Mouse (Mus musculus): Measurements from ENCODE around the gene Doc2b.

Gene Doc2b

DNA sequence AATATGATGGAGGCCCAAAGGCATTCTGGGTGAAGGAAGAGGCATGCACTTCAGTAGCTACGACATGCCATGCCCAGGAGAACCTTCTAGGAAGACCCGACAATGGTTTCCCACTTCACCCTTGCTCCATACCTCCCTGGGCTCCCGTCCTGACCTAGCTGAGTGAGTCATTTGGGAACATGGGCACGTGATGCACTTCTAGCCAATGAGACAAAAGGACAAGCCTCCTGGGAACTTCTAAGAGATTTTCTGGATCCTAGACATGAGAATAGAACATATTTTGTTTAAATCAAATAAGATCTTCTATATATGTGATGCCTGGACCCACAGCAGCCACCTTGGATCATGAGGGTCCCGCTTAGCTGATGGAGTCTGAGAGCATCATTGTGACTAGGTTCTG, 3.3 kb downstream of the Doc2b start:
- DNase-seq, result no peak

DNA sequence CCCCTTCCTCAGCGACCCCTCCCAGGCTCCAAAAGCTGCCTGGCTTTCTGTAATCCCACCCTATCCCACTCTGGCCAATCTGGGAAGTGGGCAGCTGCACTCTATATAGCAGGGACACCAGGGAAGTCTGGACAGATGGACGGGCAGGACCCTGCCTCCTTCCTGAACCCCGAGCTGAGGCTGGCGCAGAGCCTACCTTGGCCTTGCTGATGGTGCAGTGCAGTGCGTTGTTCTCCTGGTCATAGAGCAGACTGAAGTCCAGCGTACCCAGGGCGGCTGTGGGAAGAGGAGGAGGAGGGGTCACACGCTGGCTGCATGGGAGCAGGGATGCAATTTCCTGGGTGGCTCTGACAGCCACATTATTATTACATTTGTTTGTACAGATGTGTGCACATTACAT, 10.0 kb downstream of the Doc2b start:
- DNase-seq, result peak; percentile 49 to 73

DNA sequence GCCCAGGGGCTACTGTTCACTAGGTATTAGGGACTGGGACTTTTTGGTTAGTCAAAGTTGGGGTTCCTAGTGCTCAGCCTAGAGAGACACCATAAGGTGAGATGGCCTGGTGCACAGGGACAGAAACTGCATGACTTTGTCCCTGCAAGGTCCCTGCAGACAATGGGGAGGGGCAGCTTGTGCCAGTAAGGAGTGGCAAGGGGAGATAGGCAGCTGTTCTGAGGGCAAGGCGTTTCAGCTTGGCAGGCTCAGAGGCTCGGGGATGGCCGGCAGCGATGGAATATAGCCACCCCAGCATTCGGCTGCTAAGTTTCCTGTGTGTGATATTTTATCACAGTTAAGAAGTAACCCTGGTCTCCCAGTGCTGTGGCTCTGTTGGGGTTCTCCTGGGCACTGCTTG, 12.1 kb downstream of the Doc2b start:
- no peak for DNase-seq

DNA sequence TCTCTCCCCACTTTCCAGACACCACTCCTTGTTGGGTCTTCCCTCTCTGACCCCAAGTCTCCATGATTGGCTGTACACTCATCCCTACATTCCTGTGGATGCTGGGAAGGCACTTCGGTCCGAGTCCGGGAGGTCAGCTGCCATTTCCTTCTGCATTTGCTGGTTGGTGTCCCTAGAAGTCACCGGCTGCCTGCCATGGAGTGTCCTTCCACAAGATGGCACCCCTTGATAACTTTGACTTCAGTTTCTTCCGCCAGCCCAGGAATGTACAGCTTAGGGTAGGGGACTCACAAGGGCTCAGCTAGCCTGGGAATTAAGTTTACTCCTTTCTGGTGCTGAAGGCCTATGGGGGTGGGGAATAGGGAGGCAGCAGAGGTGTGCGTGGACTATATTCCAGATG, 13.9 kb downstream of the Doc2b start:
- peak; percentile 83 to 85 for DNase-seq

DNA sequence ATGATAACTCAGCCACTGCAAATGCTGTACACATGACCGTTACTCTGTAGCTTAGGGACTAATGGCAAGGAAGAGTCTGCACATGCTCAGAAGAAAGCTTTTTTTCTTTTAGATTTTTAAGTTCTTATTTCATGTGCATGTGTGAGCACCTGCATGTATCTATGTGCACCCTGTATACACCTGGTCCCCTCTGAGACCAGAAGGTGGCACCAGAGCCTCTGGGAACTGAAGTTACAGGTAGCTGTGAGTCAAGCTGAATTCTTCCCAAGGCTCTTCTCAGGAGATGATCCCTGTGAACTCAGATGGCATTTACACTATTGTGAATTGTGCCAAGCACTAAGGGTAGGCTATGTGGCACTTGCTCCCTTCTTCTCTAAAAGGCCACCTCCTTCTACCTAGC, 19.9 kb downstream of the Doc2b start:
- DNase-seq, result no peak

DNA sequence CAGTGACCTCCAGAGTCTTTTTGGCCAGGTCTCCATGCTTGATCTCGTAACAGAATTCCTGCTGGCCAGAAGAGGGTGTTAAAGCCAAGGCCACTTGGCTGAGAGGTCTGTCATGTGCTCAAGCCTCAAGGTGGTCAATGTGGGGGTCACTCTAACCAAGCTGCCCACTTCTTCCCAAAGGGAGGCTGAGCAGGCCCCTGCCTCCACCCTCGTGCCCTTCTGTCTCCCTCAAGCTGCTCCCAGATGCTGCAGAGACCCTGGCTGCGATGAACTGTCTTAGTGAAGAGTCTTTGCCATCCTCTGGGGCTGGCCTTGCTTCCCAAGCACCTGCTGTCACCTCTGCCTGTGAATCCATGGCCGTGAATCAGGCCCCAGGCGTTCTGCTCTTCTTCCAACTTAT, 23.3 kb downstream of the Doc2b start:
- DNase-seq, result no peak

DNA sequence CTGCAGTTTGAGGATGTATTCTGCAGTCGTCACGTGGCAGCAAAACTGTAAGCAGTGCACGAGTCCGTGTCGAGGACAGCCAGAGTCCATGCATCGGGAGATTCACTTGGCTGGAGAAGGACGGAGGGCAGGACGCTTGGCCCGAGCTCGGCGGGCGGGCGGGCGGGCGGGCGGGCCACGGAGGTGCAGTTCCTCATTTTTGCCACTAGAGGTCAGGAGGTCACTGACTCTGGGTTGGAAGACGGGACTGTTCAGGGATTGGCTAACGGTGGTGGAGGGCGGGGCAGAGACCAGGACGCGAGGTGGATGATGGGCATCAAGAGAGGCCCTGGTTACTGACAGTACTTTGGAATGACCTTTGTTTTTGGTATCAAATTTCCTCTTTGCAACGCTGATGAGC, 26.6 kb downstream of the Doc2b start:
- peak; percentile 92 to 95 for DNase-seq

DNA sequence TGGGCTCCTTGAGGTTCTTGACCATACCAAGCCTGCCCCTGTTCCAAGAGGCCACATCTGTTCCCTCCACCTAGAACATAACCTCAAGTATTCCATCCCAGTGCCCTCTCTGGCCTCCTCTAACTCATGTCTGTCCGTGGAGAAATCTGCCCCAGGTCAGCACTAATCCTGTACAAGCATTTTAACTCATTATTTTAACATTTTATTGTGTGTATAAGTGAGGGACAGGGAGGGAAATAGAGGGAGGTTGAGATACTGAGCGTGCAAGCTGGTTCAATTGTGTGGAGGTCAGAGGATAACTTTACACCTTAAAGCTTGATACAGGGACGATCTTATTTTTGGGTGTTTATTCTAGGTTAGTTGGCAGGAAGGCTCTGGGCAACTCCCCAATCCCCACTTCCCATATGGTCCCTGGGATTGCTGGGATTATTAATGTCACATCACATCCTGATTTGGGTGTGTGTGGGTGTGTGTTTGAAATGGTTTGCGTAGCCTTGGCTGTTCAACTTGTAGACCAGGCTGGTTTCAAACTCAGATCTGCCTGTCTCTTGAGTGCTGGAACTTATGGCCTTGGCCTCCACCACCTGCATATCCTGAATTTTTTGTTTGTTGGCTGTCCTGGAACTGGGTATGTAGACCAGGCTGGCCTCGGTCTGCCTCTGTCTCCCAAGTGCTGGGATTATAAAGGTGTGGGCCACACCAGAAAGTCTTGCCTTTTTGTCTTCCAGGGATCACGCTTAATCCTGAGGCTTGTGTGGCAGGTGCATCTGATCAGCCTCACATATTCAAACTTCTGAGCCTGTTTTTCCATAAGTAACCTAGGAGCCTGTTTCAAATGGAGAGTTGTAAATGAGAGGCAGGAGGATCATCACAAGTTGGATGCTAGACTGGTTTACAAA, 27.5 kb downstream of the Doc2b start:
- DNase-seq, result no peak

DNA sequence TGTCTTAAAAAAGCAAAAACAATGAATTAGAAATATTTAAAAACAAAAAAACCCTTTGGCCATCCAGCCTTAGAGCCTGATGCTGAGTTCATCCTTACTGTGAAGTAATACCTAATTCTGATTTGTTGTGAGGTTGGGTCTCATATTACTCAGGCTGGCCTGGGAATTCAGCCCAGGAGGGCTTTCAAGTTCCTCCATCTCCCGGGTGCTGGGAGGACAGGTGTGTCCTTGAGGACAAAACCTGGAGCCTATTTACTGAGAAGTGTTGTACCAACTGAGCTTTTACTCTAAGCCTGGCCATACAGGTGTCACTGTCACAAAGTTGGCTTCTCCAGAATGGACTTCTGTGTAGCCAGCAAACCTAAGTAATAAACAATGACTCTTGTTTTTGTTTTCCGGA, 28.8 kb downstream of the Doc2b start:
- DNase-seq, result no peak

DNA sequence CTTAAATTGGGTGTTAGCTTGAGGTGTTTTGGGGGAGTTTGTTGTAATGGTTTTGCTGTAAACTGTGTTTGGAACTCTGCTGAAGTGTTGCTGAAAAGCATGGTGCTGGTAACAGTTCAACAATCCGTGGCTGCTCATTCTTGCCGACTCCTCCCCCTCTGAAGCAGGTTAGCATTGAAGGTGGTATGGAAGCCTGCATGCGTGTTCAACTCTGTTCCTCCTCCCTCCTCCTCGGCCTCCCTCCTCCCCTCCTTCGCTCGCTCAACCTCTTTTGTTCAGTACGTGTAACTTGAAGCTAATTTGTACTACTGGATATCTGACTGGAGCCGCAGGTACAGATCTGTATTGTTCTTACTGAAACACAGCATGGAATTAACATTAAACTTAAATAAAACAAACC, 30.7 kb downstream of the Doc2b start:
- no peak for DNase-seq

DNA sequence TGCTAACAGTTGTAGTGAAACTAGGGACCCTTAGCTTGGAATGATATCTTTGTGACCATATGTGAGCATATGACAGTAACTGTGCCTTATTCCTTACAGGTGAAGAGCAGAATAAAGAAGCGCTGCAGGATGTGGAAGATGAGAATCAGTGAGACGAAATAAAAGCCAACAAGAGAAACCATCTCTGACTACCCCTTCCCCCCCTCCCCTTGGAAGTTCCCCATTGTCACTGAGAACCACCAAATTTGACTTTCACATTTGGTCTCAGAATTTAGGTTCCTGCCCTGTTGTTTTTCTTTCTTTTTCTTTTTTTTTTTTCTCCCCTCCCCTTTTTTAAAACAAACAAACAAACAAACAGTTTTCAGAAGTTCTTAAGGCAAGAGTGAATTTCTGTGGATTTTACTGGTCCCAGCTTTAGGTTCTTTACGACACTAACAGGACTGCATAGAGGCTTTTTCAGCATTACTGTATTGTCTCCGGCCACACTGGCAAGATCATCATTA, 31.3 kb downstream of the Doc2b start:
- no peak for DNase-seq

DNA sequence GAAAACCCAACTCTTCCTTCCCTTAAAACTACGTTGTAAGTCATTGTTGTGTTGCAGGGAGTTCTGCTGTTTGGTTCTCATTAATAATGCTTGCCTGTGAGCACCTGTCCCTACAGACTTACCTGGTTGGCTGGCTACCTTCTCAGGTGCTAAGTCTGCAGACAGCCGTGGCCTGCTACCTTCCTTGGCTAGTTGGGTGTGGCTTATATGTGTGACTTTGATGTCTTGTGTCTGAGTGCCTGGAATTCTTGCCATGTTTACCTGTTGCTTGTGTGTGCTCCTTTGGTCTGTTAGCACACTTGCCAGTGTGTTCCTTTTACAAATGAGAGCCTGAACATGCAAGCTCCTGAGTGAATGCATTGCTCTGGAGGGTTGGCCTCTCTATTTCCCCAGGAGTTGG, 33.1 kb downstream of the Doc2b start:
- DNase-seq, result no peak

DNA sequence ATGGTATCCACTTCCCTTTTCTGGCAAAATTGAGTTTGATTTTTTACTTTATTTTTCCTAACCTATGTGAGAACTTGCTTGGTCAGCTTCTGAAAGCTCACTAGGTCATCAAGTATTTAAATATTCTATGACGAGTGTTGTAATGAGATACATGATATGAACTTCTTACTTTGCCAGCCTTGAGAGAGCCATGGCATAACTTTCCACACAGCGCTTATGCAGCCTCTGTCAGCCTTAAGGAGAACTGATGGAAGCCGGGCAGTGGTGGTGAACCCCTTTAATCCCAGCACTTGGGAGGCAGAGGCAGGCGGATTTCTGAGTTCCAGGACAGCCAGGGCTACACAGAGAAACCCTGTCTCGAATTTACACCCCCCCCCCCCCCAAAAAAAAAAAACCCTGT, 35.1 kb downstream of the Doc2b start:
- no peak for DNase-seq

DNA sequence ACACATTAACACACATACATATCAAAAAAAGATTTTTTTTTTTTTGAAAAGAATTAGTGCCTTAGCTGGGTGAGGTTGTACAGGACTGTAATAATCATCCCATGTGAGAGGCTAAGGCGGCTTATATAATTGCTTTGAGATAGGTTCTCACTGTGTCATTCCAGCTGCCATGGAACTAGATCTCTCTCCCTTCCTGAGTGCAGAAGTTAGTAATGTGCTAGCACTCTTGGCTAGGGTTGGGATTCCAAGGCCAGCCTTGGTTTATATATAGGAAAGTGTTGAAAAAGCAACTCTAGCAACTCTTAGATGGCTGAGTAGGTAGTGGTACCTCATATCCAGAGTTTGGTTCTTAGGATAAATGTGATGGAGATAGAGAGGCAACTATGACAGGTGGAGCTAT, 37.3 kb downstream of the Doc2b start:
- no peak for DNase-seq

DNA sequence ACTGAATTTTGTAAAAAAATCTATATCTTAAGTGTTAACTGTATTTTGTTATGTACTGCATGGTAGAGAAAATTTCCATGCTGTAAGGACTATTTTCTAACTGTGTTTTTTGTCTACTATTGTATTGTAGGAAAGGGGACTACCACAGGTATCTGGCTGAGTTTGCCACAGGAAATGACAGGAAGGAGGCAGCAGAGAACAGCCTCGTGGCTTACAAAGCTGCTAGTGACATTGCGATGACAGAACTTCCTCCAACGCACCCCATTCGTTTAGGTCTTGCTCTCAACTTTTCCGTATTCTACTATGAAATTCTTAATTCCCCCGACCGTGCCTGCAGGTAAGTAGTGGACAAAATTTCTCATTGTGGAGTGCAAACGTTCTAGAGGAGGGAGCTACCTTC, 39.2 kb downstream of the Doc2b start:
- DNase-seq, result no peak

DNA sequence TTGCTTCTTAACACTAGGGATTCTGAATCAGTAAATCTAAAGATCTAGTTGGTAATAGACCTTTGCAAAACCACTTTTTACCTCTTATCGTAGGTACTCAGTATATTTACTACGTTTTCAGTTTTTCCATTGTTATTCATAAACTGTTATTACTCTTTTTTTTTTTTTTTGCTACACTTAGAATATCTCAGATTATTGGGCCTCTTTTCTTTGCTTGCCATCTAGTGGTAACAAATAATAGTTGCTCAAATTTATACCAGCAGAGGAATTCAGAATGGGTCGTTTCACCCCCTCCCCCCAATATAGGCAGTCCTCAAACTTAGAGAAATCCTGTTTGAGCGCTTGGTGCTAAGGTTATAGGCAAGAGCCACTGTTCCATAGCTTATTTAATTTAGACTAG, 44.8 kb downstream of the Doc2b start:
- DNase-seq, result no peak

DNA sequence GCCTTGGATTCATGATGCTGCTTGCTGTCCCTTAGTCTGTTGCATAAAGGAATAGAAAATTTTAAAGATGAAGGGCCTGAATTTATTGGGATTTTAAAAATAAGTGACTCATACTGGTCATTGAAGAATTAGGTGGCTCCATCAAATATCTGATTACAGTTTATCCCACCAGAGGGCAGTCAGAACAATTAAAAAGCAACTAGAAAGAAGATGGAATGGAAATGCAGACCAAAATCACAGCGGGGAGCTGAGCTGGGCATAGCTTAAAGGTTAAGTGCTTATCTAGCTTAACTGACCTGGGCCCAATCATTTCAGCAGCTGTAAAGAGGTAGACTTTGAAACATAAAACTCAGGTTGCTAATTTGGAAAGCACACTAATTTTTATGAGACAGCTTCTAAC, 45.3 kb downstream of the Doc2b start:
- no peak for DNase-seq

DNA sequence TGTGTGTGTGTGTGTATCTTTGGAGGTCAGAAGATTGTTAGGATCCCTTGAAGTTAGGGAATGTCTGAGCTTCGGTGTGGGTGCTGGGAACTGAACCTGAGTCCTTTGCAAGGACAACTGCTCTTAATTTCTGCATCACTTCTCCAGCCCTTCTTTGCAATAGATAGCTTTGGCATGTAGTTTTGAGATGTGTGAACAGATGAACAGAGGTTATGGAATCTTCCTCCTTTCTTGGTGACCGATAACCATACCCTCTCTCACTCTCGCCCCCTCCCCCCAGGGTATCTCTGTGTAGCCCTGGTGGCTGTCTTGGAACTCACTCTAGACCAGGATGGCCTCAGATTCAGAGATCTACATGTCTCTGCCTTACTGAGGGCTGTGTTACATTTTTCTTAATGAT, 51.1 kb downstream of the Doc2b start:
- no peak for DNase-seq

DNA sequence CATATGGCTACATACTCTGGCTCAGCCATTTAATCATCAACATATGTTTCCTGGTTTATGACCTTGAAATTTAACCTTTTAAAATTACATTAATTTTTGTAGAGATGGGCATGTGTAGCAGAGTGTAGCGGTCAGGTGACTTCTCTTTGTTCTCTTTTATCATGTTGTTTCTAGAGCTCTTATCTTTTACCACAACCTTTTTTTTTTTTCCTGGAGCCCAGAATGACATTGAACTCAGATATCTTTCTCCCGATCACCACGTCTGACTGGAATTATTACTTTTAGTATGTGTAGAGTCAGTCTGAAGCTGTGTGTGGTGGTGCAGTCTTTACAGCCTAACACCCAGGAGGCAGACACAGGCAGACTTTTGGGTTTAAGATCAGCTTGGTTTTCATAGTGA, 54.2 kb downstream of the Doc2b start:
- DNase-seq, result no peak

DNA sequence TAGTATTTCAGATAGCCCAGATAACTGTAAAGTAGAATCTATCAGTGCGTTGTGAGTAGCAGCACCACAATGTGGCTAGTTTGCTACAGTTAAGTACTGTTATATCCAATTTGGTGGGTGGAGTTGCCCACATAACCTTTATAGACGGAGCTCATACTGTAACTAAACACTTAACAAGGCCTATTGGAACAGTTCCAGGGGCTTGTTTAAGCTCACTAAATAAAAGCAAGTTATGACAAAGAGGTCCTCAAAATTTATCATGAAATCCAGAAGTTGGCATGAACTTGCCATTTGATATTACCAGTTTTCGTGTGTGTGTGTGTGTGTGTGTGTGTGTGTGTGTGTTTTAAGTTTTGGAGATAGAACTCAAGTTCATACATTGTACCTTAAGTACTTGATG, 55.6 kb downstream of the Doc2b start:
- DNase-seq, result no peak

DNA sequence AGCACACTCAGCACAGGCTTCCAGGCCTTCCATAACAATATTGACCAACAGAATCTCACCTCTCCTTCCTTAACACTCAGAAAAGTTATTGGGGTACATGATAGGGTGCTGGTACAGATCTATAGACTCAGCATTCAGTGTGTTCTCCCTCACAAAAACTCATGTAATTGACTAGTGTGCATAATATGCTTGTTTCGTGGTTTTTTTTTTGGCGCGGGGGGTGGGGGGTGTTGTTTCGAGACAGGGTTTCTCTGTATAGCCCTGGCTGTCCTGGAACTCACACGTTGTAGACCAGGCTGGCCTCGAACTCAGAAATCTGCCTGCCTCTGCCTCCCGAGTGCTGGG, 57.4 kb downstream of the Doc2b start:
- DNase-seq, result no peak

DNA sequence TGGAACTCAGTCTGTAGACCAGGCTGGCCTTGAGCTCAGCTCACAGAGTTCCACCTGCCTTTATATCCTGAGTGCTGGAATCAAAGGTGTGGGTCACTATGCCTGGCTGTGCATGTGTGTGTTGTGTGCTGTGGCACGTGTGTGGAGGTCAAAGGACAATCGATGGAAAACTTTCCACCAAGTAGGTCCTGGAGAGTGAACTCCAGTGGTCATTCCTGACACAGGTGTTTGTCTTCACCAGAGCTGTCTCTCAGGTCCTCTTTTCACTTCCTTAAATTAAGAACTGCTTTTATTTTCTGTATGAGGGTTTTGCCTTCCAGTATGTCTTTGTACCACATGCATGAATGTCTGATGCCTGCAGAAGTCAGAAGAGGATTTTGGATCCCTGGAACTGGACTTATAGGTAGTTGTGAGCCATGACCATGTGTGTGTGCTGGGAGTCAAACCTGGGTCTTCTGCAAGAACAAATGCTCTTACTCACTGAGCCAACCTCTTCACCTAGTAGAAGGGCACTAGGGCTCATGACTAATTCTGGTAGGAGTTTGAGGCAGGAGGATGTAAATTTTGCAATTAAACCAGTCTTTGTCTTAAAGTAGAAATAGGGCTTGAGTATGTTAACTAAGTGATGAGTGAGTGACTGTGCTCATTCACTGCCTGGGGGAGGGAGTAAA, 57.9 kb downstream of the Doc2b start:
- peak in 1 of 2 experiments; percentile 53 for DNase-seq

DNA sequence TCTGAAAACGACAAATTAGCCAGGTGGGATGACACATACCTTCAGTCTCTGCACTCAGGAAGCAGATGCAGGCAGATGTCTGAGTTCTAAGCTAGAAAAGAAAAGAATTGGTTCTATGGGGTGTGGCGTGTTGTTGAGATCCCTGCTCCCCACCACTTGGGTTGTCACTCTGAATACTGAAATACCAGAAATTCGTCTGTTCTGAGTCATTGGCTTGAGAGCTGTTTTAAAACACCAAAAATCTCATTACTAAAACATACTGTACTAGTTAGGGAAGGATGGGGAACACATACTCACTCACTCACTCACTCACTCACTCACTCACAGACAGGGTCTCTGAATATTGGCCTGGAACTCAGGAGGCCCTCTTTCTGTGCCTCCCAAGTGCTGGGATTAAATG, 58.9 kb downstream of the Doc2b start:
- no peak for DNase-seq

DNA sequence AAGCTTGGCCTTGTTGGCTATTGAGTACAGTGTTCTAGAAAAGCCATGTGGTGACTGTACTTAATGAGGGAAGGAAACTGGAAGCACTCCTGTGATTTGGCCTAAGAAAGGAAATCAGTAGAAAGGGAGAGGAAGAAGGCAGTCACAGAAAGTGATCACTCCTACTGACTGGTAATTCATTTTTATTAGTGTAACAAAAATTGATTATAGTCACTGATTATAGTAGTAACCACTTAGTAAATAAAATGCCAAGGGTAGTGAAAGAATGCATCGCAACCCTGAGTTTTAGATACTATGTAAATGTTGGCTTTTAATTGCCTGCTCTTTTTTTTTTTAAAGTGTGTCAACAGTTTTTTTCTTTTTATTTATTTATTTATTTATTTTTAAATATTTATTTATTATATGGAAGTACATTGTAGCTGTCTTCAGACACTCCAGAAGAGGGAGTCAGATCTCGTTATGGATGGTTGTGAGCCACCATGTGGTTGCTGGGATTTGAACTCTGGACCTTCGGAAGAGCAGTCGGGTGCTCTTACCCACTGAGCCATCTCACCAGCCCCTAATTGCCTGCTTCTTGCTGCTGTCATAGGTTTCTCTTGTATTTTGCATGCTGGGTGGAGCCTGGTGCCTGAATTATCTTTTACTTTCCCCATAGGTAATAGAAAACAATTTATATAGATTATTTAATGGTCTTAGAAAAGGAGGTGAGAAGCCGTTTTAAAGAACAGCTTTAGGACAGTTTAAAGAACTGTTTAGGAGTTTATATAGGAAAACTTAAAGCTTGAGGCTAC, 60.2 kb downstream of the Doc2b start:
- DNase-seq, result no peak

Data from kidney, postnatal 25 days (tissue).